Mouse (Mus musculus) forebrain, embryonic 14.5 days (tissue): Measurements from ENCODE around the gene Olfr672. TPM values are rescaled to one million over a fixed set of nuclear protein-coding genes. Genes with fewer than 3 reads are reported as not detected.
A peak's percentile ranks its signal among the peaks of the same experiment; 100 is the strongest.
"Not testable (repeated sequence)": the region's sequence is repeated elsewhere in the genome, so short reads cannot be mapped to it uniquely, and the experiment has no call there.

Experiments
- ATAC-seq: fragments of 200-750 bp; cut with Nextera tagmentation; 2 replicates; pipeline ENCODE4 v1.8.0; 2017; ENCODE audit warnings: mild to moderate bottlenecking, moderate library complexity
- DNase-seq: peaks from one replicate; pipeline ENCODE4 v3.0.0-alpha.2; 2015; ENCODE audit warnings: low spot score
- H3K27ac ChIP-seq: fragments of 300-500 bp; sonication (generic); 2 replicates; pipeline ENCODE4 v1.5.1; 2014; ENCODE audit warnings: low read depth, mild to moderate bottlenecking, control low read depth, low read length, moderate library complexity
- H3K27me3 ChIP-seq: fragments of 300-500 bp; sonication (generic); replicated peaks from 2 replicates; pipeline ENCODE4 v1.6.1; 2014; ENCODE audit warnings: low read length, control low read depth, mixed read lengths; ENCODE audit not compliant: control insufficient read depth, insufficient read depth
- H3K36me3 ChIP-seq: fragments of 300-500 bp; sonication (generic); 2 replicates; pipeline ENCODE4 v1.6.1; 2014; ENCODE audit warnings: low read length, control low read depth; ENCODE audit not compliant: control insufficient read depth, insufficient read depth
- H3K4me1 ChIP-seq: fragments of 300-500 bp; sonication (generic); 2 replicates; pipeline ENCODE4 v1.6.1; 2014; ENCODE audit warnings: antibody characterized with exemption, low read length, control low read depth; ENCODE audit not compliant: control insufficient read depth, insufficient read depth
- H3K4me2 ChIP-seq: fragments of 300-500 bp; sonication (generic); 2 replicates; pipeline ENCODE4 v1.6.1; 2014; ENCODE audit warnings: mild to moderate bottlenecking, control low read depth, low read length
- H3K4me3 ChIP-seq: fragments of 300-500 bp; sonication (generic); 2 replicates; pipeline ENCODE4 v1.5.1; 2014; ENCODE audit warnings: low read depth, low read length, control low read depth
- H3K9ac ChIP-seq: fragments of 300-500 bp; sonication (generic); 2 replicates; pipeline ENCODE4 v1.6.1; 2014; ENCODE audit warnings: mild to moderate bottlenecking, low read length, control low read depth, moderate library complexity
- H3K9me3 ChIP-seq: fragments of 300-500 bp; sonication (generic); replicated peaks from 2 replicates; pipeline ENCODE4 v1.6.1; 2016; ENCODE audit warnings: low read length, control low read depth, mixed read lengths; ENCODE audit not compliant: control insufficient read depth
- WGBS: fragments of 180-500 bp; shearing (Covaris S2); extraction: QIAGEN DNeasy Blood & Tissue Kit; methylation state at CpG from one replicate; pipeline ENCODE4 v1.1.7; 2014; 5-methylcytosine and 5-hydroxymethylcytosine counted together
- polyA plus RNA-seq: library from polyadenylated mRNA; unstranded; fragments of >200 nt; fragmentation: Nextera tagmentation; extraction: Ambion mirVana; gene quantifications from 2 replicates; pipeline ENCODE4 v1.2.1, GENCODE M21; 2014

Olfr672 gene
- not detected in 2 replicates for polyA plus RNA-seq

DNA sequence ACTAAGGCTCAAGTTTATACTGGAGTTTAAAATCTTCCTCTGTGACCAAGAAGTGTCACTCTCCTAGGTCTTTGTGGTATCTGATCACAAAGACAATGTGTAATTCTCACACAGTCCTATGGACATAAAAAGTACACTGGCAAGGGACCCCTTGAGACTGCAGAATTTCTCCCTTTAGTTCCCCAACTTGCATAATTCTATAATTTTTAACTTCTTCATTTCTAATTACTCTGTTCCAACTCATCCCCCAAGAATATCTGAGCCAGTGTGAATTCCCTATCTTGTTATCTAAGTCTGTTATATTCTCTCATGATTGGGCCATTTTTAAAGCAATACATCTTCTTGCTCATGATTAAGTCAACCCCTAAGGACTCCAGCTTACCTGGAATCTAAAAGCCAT, at the start of gene Olfr672:
TSS of gene Olfr672 (minus strand) at position 101 of the 400 bp plus-strand sequence.
- Histone ChIP-seq H3K9ac (no peak within 1 kb of the TSS), H3K36me3 (no peaks in the 10 kb centered on the region), H3K27ac (no peak within 1 kb of the TSS), H3K4me2 (no peak within 1 kb of the TSS), H3K4me3 (no peak within 1 kb of the TSS), H3K9me3 (no peaks in the 10 kb centered on the region), H3K4me1 (no peaks in the 10 kb centered on the region), H3K27me3 (no peaks in the 10 kb centered on the region)
- DNase-seq: no peak
- ATAC-seq: no peak

DNA sequence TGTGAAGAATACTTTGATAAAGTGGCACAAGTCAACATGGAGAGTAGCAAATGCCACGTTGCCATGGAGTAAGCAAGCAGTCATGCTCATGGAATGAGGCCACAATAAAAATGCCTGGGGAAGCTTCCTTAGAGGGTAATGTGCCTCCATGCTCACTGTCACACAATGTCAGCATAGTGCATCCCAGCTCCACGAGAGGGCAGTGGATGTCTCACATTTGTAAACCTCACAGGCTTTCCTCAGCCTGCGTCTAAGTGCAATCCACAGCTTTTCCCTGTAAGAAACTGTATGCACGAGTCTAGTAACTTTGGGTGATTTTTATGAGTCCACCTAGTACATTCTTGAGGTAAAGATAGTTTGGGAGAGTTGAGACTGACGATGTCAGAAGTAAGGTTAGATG, 32.0 kb upstream of the Olfr672 start:
- WGBS: 61% methylated on average over 5 of the region's 5 CpGs
- not testable (repeated sequence) for ATAC-seq, DNase-seq, H3K36me3 ChIP-seq, H3K27me3 ChIP-seq, H3K9me3 ChIP-seq, H3K4me3 ChIP-seq, H3K4me2 ChIP-seq, H3K27ac ChIP-seq, H3K9ac ChIP-seq, H3K4me1 ChIP-seq

DNA sequence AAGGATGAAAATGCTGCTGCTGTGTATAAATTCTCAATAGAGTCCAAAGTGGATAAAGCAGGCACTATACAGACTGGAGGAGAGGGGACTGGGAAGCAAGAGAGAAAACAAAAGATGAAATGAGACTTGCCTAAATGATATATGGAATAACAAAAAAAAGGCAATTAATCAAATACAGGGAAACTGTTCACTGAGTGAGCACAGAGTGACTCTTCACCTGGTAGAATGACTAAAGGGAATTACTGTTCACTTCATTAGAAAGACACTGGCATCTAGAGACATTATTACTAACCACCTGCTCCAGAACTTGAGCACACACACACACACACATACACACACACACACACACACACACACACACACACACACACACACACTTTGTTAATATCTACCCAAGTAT, 30.6 kb upstream of the Olfr672 start, which contains the start of gene Olfr676:
TSS of gene Olfr676 (plus strand) at position 301 of the 400 bp plus-strand sequence.
- no peak for DNase-seq
- H3K4me2 ChIP-seq: no peak within 1 kb of the TSS
- no peaks in the 10 kb centered on the region for H3K4me1 ChIP-seq
- no peaks in the 10 kb centered on the region for H3K36me3 ChIP-seq
- H3K27me3 ChIP-seq: no peaks in the 10 kb centered on the region
- no peak within 1 kb of the TSS for H3K27ac ChIP-seq
- H3K9ac ChIP-seq: no peak within 1 kb of the TSS
- no peak for ATAC-seq
- no peaks in the 10 kb centered on the region for H3K9me3 ChIP-seq
- H3K4me3 ChIP-seq: no peak within 1 kb of the TSS

DNA sequence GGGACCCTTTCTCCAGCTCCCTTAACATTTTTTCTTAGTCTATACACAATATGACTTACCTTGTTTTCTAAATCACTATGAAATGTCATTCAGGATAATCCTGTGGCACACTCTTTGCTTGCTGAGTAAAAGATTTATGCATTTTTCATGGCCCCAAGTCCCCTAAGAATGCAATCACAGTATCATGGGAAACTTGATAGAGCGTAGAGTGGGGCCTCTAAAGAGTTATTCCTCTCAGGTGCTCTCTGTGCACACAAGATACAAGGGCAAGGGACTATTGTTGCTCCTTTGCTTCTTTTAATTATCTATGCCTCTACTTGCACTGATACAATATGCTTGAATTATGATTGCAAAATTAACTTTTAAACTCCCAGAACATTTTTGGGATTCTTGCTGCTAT, 26.5 kb upstream of the Olfr672 start, which contains the start of gene Olfr675:
TSS of gene Olfr675 (minus strand) at position 101 of the 400 bp plus-strand sequence.
- no peak for DNase-seq
- Histone ChIP-seq H3K4me2 (no peak within 1 kb of the TSS), H3K9ac (no peak within 1 kb of the TSS), H3K27ac (no peak within 1 kb of the TSS), H3K4me3 (no peak within 1 kb of the TSS), H3K9me3 (no peaks in the 10 kb centered on the region), H3K27me3 (no peaks in the 10 kb centered on the region), H3K4me1 (no peaks in the 10 kb centered on the region), H3K36me3 (no peaks in the 10 kb centered on the region)
- ATAC-seq: no peak
- WGBS: 97% methylated on average over 1 of the region's 1 CpGs

DNA sequence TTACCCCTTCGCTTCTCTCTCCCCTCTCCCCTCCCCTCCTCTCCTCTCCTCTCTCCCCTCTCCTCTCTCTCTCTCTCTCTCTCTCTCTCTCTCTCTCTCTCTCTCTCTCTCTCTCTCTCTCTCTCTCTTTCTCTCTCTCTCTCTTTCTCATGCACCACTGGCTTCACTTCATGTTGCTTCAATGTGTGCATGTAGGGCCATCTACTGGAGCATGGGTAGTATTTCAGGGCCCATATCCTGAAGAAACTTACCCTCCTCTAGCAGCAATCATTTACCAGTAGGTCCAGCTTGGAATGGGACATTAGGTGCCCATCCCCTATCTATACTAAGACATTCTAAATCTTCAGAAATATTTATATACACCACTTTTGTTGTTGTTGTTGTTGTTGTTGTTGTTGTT, 20.7 kb upstream of the Olfr672 start:
- DNase-seq (peak; percentile 1), ATAC-seq (no peak)
- H3K36me3 ChIP-seq: no peaks in the 10 kb centered on the region
- H3K9ac ChIP-seq: no peak overlapping the region
- H3K4me2 ChIP-seq: no peak overlapping the region
- H3K4me1 ChIP-seq: no peaks in the 10 kb centered on the region
- 56% methylated on average over 1 of the region's 1 CpGs for WGBS
- H3K27me3 ChIP-seq: no peaks in the 10 kb centered on the region
- no peak overlapping the region for H3K4me3 ChIP-seq
- no peaks in the 10 kb centered on the region for H3K9me3 ChIP-seq
- no peak overlapping the region for H3K27ac ChIP-seq

DNA sequence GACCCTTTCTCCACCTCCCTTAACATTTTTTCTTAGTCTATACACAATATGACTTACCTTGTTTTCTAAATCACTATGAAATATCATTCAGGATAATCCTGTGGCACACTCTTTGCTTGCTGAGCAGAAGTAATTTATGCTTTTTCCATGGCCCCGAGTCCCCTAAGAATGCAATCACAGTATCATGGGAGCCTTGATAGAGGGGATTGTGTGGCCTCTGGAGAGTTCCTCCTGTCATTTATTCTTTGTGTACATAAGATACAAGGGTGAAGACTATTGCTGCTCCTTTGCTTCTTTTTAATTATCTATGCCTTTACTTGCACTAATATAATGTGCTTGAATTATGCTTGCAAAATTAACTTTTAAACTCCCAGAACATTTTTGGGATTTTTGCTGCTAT, 22.8 kb downstream of the Olfr672 start, which contains the start of gene Olfr671:
TSS of gene Olfr671 (minus strand) at position 101 of the 400 bp plus-strand sequence.
- 68% methylated on average over 1 of the region's 1 CpGs for WGBS
- Histone ChIP-seq H3K27me3 (no peaks in the 10 kb centered on the region), H3K4me2 (no peak within 1 kb of the TSS), H3K9me3 (no peaks in the 10 kb centered on the region), H3K4me3 (no peak within 1 kb of the TSS), H3K36me3 (no peaks in the 10 kb centered on the region), H3K4me1 (no peaks in the 10 kb centered on the region), H3K27ac (no peak within 1 kb of the TSS), H3K9ac (no peak within 1 kb of the TSS)
- ATAC-seq (no peak), DNase-seq (no peak)

DNA sequence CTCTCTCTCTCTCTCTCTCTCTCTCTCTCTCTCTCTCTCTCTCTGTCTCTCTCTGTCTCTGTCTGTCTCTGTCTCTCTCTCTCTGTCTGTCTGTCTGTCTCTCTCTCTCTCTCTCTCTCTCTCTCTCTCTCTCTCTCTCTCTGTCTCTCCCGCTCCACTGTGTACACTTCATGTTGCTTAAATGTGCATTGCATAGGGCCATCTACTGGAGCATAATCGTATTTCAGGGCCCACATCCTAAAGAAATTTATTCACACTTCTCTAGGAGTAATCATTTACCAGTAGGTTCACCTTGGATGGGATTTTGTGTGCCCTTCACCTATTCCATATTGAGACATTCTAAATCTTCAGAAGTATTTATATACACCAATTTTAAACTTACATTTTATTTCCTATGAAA, 29.3 kb downstream of the Olfr672 start:
- H3K27ac ChIP-seq, H3K9me3 ChIP-seq, H3K4me2 ChIP-seq, H3K36me3 ChIP-seq, DNase-seq, ATAC-seq, H3K27me3 ChIP-seq, H3K4me3 ChIP-seq, H3K4me1 ChIP-seq, H3K9ac ChIP-seq: not testable (repeated sequence)
- WGBS: 74% methylated on average over 2 of the region's 2 CpGs

DNA sequence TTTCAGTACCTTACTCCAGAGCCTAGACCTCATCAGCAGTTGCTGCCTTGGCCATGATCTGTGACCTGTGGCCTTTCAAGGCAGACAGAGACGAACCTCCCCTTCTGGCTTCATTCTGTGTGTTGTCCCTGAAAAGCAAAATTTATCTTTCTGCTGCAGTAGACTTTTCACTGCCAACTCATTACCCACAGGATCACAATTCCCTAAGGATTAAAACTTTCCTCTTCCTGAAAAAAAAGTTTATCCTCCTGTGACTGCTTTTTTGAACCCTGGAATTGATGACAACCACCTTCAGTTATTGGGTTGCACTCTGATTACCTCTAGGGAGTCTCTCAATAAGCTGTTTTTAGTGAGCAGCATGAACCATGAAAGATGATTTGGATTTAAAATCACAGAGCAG, 39.3 kb downstream of the Olfr672 start, which contains the start of gene Olfr670:
TSS of gene Olfr670 (minus strand) at position 101 of the 400 bp plus-strand sequence.
- DNase-seq (no peak), ATAC-seq (no peak)
- H3K4me2 ChIP-seq: no peak within 1 kb of the TSS
- H3K9ac ChIP-seq: no peak within 1 kb of the TSS
- H3K36me3 ChIP-seq: no peaks in the 10 kb centered on the region
- H3K4me3 ChIP-seq: no peak within 1 kb of the TSS
- no peak within 1 kb of the TSS for H3K27ac ChIP-seq
- H3K27me3 ChIP-seq: no peaks in the 10 kb centered on the region
- no peaks in the 10 kb centered on the region for H3K9me3 ChIP-seq
- H3K4me1 ChIP-seq: no peaks in the 10 kb centered on the region
- 46% methylated on average over 1 of the region's 1 CpGs for WGBS

DNA sequence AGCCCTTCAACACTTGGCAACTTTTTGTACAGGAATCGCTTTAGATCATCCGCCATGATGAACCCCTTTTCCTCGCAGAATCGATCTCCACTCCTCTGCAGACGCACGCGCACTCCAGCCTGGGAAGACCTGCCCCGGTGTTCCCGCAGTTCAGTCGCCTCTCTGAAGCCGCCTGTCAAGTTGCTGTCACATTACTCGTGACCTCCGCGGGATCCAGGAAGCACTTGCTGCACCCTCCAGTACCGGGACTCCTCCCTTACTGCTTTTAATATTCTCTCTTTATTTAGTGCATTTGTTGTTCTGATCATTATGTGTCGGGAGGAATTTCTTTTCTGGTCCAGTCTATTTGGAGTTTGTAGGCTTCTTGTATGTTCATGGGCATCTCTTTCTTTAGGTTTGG, 51.6 kb downstream of the Olfr672 start:
- not testable (repeated sequence) for H3K4me3 ChIP-seq, H3K4me2 ChIP-seq, H3K36me3 ChIP-seq, H3K9me3 ChIP-seq, H3K9ac ChIP-seq, DNase-seq, H3K27ac ChIP-seq, H3K27me3 ChIP-seq, H3K4me1 ChIP-seq, ATAC-seq
- WGBS: 96% methylated on average over 16 of the region's 16 CpGs
